Mouse (Mus musculus) limb, embryonic 14.5 days (tissue): Measurements from ENCODE around the gene Ell. TPM values are rescaled to one million over a fixed set of nuclear protein-coding genes. Genes with fewer than 3 reads are reported as not detected.

Experiments
- ATAC-seq: fragments of 200-750 bp; cut with Nextera tagmentation; 2 replicates; pipeline ENCODE4 v1.8.0; 2017; ENCODE audit warnings: low read depth, moderate number of reproducible peaks, moderate TSS enrichment; ENCODE audit not compliant: low FRiP score
- DNase-seq: peaks from one replicate; pipeline ENCODE4 v3.0.0-alpha.2; 2015; ENCODE audit warnings: low spot score
- H3K27ac ChIP-seq: fragments of 300-500 bp; sonication (generic); replicated peaks from 2 replicates; pipeline ENCODE4 v1.5.1; 2014; ENCODE audit warnings: low read depth, mild to moderate bottlenecking, low read length, moderate library complexity, mixed read lengths
- H3K27me3 ChIP-seq: fragments of 300-500 bp; sonication (generic); 2 replicates; pipeline ENCODE4 v1.6.1; 2014; ENCODE audit warnings: low read length, mixed read lengths; ENCODE audit not compliant: control insufficient read depth, insufficient read depth
- H3K36me3 ChIP-seq: fragments of 300-500 bp; sonication (generic); 2 replicates; pipeline ENCODE4 v1.6.1; 2014; ENCODE audit warnings: mild to moderate bottlenecking, low read length, moderate library complexity, mixed read lengths; ENCODE audit not compliant: control insufficient read depth, insufficient read depth
- H3K4me1 ChIP-seq: fragments of 300-500 bp; sonication (generic); 2 replicates; pipeline ENCODE4 v1.6.1; 2014; ENCODE audit warnings: antibody characterized with exemption, low read length, mixed read lengths; ENCODE audit not compliant: control insufficient read depth, insufficient read depth
- H3K4me2 ChIP-seq: fragments of 300-500 bp; sonication (generic); replicated peaks from 2 replicates; pipeline ENCODE4 v1.6.1; 2014; ENCODE audit warnings: low read depth, mild to moderate bottlenecking, low read length, moderate library complexity; ENCODE audit not compliant: severe bottlenecking
- H3K4me3 ChIP-seq: fragments of 300-500 bp; sonication (generic); replicated peaks from 2 replicates; pipeline ENCODE4 v1.5.1; 2014; ENCODE audit warnings: low read length
- H3K9ac ChIP-seq: fragments of 300-500 bp; sonication (generic); 2 replicates; pipeline ENCODE4 v1.6.1; 2014; ENCODE audit warnings: mild to moderate bottlenecking, low read depth, low read length, moderate library complexity; ENCODE audit not compliant: severe bottlenecking
- H3K9me3 ChIP-seq: fragments of 300-500 bp; sonication (generic); 2 replicates; pipeline ENCODE4 v1.6.1; 2016; ENCODE audit warnings: low read length; ENCODE audit not compliant: control insufficient read depth
- POLR2A ChIP-seq: fragments of 200-500 bp; IDR thresholded peaks from 2 replicates; pipeline ENCODE4 v1.8.0; 2012; ENCODE audit warnings: inconsistent platforms, mild to moderate bottlenecking, moderate library complexity, borderline replicate concordance; ENCODE audit not compliant: insufficient read depth, insufficient read length; ENCODE audit errors: extremely low read depth
- WGBS: fragments of 180-500 bp; shearing (Covaris S2); extraction: QIAGEN DNeasy Blood & Tissue Kit; methylation state at CpG from one replicate; pipeline ENCODE4 v1.1.7; 2014; 5-methylcytosine and 5-hydroxymethylcytosine counted together
- polyA plus RNA-seq, 2 experiments: library from polyadenylated mRNA; depleted of rRNA in 1 of 2; stranded (reverse) in 1 of 2; unstranded in 1 of 2; fragments of >200 nt; fragmentation: Nextera tagmentation in 1 of 2; extraction: Ambion mirVana in 1 of 2; gene quantifications; 2 replicates each; pipeline versions ENCODE4 v1.2.1 to v1.2.3; 2012 to 2014

The Ell gene
- polyA plus RNA-seq, 2 experiments: 20.2 to 30.3 TPM

DNA sequence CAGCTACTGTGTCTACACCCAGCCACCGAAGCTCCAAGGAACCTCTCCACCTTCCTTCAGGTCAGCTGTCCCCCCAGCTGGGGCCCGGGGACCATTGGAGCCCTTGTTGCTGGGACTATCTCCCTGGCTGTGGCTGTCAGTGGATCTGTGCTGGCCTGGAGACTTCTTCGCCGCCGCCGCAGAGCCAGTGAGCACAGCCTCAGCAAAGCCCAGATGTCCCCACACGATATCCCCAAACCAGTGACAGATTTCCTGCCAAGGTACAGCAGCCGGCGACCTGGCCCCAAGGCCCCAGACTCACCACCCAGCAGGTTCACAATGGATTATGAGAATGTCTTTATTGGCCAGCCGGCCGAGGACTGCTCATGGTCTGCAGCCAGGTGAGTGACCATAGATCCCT is 78.7 kb downstream of the Ell start:
- Histone ChIP-seq H3K36me3 (no peaks in the 10 kb centered on the region), H3K4me1 (no peaks in the 10 kb centered on the region), H3K27ac (no peak overlapping the region), H3K27me3 (no peaks in the 10 kb centered on the region), H3K9ac (no peak overlapping the region), H3K9me3 (no peaks in the 10 kb centered on the region), H3K4me3 (no peak overlapping the region), H3K4me2 (no peak overlapping the region)
- ATAC-seq (no peak), DNase-seq (no peak)
- 72% methylated on average over 11 of the region's 11 CpGs for WGBS
- no peak for TF ChIP-seq POLR2A

DNA sequence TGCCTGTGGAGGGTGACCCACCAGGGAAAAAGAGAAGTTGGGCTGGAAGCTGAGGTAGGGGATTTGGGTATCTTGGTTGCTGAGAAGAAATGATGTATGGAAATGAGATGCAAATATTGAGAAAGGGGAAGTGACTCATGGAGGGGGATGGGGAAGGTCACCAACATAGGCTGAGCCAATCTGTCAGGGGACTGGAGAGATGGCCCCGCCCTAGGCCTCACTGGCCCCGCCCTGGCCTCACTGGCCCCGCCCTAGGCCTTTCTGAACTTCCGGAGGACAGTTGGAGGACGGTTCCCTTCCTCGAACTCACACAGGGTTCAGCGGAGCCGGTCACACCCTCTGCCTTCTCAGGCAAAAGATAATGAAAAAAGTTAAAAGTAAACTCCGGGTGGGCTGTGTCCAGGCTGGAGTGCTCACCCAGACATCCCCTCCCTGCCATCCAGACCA is 79.7 kb downstream of the Ell start:
- H3K9me3 ChIP-seq: no peaks in the 10 kb centered on the region
- WGBS: 47% methylated on average over 9 of the region's 9 CpGs
- no peak for DNase-seq
- H3K36me3 ChIP-seq: no peaks in the 10 kb centered on the region
- no peak for TF ChIP-seq POLR2A
- H3K4me1 ChIP-seq: no peaks in the 10 kb centered on the region
- peak; percentile 38; the same call in 1 of the 2 replicates for ATAC-seq
- no peak overlapping the region for H3K27ac ChIP-seq
- no peak overlapping the region for H3K9ac ChIP-seq
- no peak overlapping the region for H3K4me2 ChIP-seq
- H3K27me3 ChIP-seq: no peaks in the 10 kb centered on the region
- H3K4me3 ChIP-seq: no peak overlapping the region

DNA sequence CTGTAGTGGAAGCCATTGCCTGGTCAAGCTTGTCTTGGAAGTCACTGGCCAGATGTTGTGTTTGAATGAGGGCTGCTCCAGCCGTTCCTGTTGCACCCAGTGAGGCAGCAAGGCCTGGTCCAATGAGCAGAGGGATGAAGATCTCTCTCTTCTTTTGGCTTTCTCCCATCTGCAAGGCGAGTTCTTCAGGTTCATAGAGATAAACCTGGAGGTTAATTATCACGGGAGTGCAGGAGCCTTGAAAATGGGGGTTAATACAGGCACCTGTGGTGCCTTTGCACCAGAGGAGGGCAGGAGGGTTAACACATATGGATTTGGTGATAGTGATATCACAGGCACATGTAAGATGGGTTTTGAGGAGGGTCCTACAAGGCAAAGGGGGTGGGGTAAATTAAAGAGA is 83.0 kb downstream of the Ell start:
- 52% methylated on average over 3 of the region's 3 CpGs for WGBS
- no peak overlapping the region for H3K9ac ChIP-seq
- no peak for TF ChIP-seq POLR2A
- no peak overlapping the region for H3K4me3 ChIP-seq
- ATAC-seq (no peak), DNase-seq (no peak)
- 0 out of 2 replicates have a peak, but pooled peaks cover 6% of the 10 kb centered on the region for H3K4me1 ChIP-seq
- no peaks in the 10 kb centered on the region for H3K36me3 ChIP-seq
- H3K27ac ChIP-seq: no peak overlapping the region
- H3K4me2 ChIP-seq: no peak overlapping the region
- H3K9me3 ChIP-seq: no peaks in the 10 kb centered on the region
- no peaks in the 10 kb centered on the region for H3K27me3 ChIP-seq

DNA sequence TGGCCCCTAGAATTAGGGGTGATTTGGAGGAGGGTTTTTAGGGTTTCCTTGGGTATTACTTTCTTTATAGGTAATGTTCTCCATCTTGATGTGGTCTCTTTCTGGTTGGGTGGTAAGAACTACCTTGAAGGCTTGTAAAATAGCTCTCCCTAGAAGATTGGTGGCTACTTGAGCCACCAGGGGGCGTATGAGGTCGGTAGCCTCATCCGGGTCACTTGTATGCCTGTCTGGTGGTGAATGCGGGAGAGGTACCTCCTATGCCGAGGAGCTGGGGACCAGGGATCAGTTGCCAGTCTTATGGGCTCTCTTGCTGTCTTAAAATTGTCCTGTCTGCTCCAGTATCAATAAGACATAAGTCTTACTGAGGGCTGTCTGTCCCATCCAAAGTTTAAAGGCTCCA is 85.8 kb downstream of the Ell start:
- no peak; the same call in 1 of the 2 replicates for ATAC-seq
- no peak for TF ChIP-seq POLR2A
- no peaks in the 10 kb centered on the region for H3K9me3 ChIP-seq
- H3K27ac ChIP-seq: no peak overlapping the region; the same call in 1 of the 2 replicates
- WGBS: 7% methylated on average over 5 of the region's 5 CpGs
- no peak overlapping the region for H3K9ac ChIP-seq
- peaks cover 9% of the 10 kb centered on the region; the same call in 1 of the 2 replicates for H3K4me1 ChIP-seq
- no peak overlapping the region for H3K4me3 ChIP-seq
- DNase-seq: peak; percentile 56
- peak overlapping the region; percentile 23; the same call in 1 of the 2 replicates for H3K4me2 ChIP-seq
- H3K36me3 ChIP-seq: no peaks in the 10 kb centered on the region
- H3K27me3 ChIP-seq: no peaks in the 10 kb centered on the region

DNA sequence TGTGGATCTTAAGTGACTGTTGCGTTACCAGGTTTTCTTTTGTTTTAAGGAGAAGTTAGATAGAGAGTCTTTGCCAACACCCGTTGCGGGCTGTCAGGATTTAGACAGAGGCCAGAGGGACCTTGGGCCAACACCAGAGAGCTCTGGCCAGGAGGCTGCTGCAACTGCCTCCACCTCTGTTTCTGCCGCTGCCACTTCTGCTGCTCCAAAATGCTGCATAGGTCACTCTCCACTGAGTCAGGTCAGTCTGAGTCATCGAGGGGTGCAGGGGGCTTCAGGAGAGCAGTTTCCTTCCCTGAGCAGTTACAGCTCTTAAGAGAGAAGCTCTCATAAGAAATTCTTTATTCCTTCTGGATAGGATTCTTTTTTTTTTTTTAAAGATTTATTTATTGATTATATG is 87.8 kb downstream of the Ell start:
- H3K9ac ChIP-seq: no peak overlapping the region
- 84% methylated on average over 5 of the region's 5 CpGs for WGBS
- H3K4me3 ChIP-seq: no peak overlapping the region
- peaks cover 15% of the 10 kb centered on the region for H3K4me1 ChIP-seq
- H3K9me3 ChIP-seq: no peaks in the 10 kb centered on the region
- no peak for TF ChIP-seq POLR2A
- no peaks in the 10 kb centered on the region for H3K36me3 ChIP-seq
- DNase-seq: no peak
- no peak overlapping the region for H3K4me2 ChIP-seq
- ATAC-seq: no peak
- peaks cover 6% of the 10 kb centered on the region; the same call in 1 of the 2 replicates for H3K27me3 ChIP-seq
- no peak overlapping the region for H3K27ac ChIP-seq

DNA sequence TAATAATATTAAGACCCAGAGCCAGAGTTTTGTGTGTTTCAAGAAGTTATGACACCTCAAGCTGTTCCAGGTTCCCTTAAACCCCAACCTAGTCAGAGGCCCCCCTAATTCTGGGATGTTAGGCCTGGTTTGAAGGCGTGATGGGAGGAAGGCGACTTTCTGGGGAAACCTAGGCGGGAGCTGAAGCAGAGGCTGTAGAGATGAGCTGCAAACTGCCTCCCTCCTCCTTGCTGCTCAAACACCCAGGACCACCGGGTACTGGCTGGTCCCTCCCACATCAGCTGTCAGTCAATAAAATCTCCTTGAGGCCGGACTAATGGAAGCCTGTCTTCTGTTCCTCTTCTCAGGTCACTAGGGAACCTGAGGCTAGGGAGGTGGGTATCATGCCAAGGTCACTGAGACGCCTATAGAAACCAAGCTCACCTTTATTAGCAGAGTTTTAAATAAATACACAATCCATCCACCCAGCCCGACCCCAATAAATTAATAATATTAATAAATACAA is 89.8 kb downstream of the Ell start:
- Histone ChIP-seq H3K9ac (no peak overlapping the region), H3K9me3 (no peaks in the 10 kb centered on the region), H3K4me3 (peak overlapping the region; percentile 41), H3K4me2 (peak overlapping the region; percentile 72), H3K36me3 (no peaks in the 10 kb centered on the region), H3K27me3 (peaks cover 6% of the 10 kb centered on the region; the same call in 1 of the 2 replicates), H3K27ac (no peak overlapping the region), H3K4me1 (peaks cover 17% of the 10 kb centered on the region)
- no peak for TF ChIP-seq POLR2A
- ATAC-seq (no peak), DNase-seq (no peak)
- WGBS: 54% methylated on average over 7 of the region's 7 CpGs
